Mouse (Mus musculus): Measurements from ENCODE around the gene Plpp3.

Gene Plpp3

GRCm38 (mm10) chr4:105219316-105219715 lies 62.2 kb downstream of the Plpp3 start:
- no peak for DNase-seq (ENCODE audit: low read depth, low spot score)

GRCm38 (mm10) chr4:105220849-105221248 lies 63.7 kb downstream of the Plpp3 start:
- no peak for DNase-seq (ENCODE audit: low read depth, low spot score)

- DNase-seq (ENCODE audit: low read depth, low spot score) = no peak
These were observed 64.2 kb downstream of the Plpp3 start for GRCm38 (mm10) chr4:105221256-105221840.

GRCm38 (mm10) chr4:105223101-105223924 lies 66.2 kb downstream of the Plpp3 start:
- no peak for DNase-seq (ENCODE audit: low read depth, low spot score)

GRCm38 (mm10) chr4:105223925-105224300 lies 66.8 kb downstream of the Plpp3 start:
- DNase-seq (ENCODE audit: low read depth, low spot score) = no peak

GRCm38 (mm10) chr4:105225512-105225911 lies 68.4 kb downstream of the Plpp3 start:
- no peak for DNase-seq (ENCODE audit: low read depth, low spot score)

- DNase-seq (ENCODE audit: low read depth, low spot score) = no peak
These were observed 69.2 kb downstream of the Plpp3 start for GRCm38 (mm10) chr4:105226351-105226750.

GRCm38 (mm10) chr4:105230127-105230526 lies 73.0 kb downstream of the Plpp3 start:
- no peak for DNase-seq (ENCODE audit: low read depth, low spot score)

GRCm38 (mm10) chr4:105240233-105240632 lies 83.1 kb downstream of the Plpp3 start:
- DNase-seq (ENCODE audit: low read depth, low spot score) = no peak

GRCm38 (mm10) chr4:105244931-105245330 lies 87.8 kb downstream of the Plpp3 start:
- no peak for DNase-seq (ENCODE audit: low read depth, low spot score)

GRCm38 (mm10) chr4:105245479-105245944 lies 88.4 kb downstream of the Plpp3 start:
- DNase-seq (ENCODE audit: low read depth, low spot score) = no peak

- DNase-seq (ENCODE audit: low read depth, low spot score) = no peak
These were observed 89.2 kb downstream of the Plpp3 start for GRCm38 (mm10) chr4:105246331-105246730.

- no peak for DNase-seq (ENCODE audit: low read depth, low spot score)
These were observed 91.0 kb downstream of the Plpp3 start for GRCm38 (mm10) chr4:105248161-105248560.

GRCm38 (mm10) chr4:105249283-105249682 lies 92.1 kb downstream of the Plpp3 start:
- no peak for DNase-seq (ENCODE audit: low read depth, low spot score)

- DNase-seq (ENCODE audit: low read depth, low spot score) = no peak
These were observed 93.8 kb downstream of the Plpp3 start for GRCm38 (mm10) chr4:105250946-105251345.

GRCm38 (mm10) chr4:105252044-105252443 lies 94.9 kb downstream of the Plpp3 start:
- DNase-seq (ENCODE audit: low read depth, low spot score) = no peak

- DNase-seq (ENCODE audit: low read depth, low spot score) = no peak
These were observed 95.5 kb downstream of the Plpp3 start for GRCm38 (mm10) chr4:105252571-105253200.

- no peak for DNase-seq (ENCODE audit: low read depth, low spot score)
These were observed 96.5 kb downstream of the Plpp3 start for GRCm38 (mm10) chr4:105253453-105254341.

GRCm38 (mm10) chr4:105254365-105254764 lies 97.2 kb downstream of the Plpp3 start:
- DNase-seq (ENCODE audit: low read depth, low spot score) = no peak

GRCm38 (mm10) chr4:105255185-105255584 lies 98.0 kb downstream of the Plpp3 start:
- DNase-seq (ENCODE audit: low read depth, low spot score) = no peak
